Mouse (Mus musculus) effector memory CD4-positive, alpha-beta T cell, adult 7 months (primary cell): ENCODE data around the gene Gm13124. TPM values are rescaled to one million over a fixed set of nuclear protein-coding genes. Genes with fewer than 3 reads are reported as not detected.

Source experiments
- polyA plus RNA-seq: library from polyadenylated mRNA; unstranded; fragments of 100-300 nt; shearing (Covaris generic); gene quantifications from one replicate; pipeline ENCODE4 v1.2.1, GENCODE M21; 2017

Gene Gm13124
- polyA plus RNA-seq, result not detected

GRCm38 (mm10) chr4:144565034-144565433, at the start of gene Gm13124:
Gene Gm13124, minus strand, starts transcription at chr4:144565134.

GRCm38 (mm10) chr4:144613407-144613806, 48.5 kb upstream of the Gm13124 start, which contains the start of gene Aadacl4:
Gene Aadacl4, plus strand, starts transcription at chr4:144613707.

GRCm38 (mm10) chr4:144519522-144519921, 45.4 kb downstream of the Gm13124 start, which contains the start of gene 9430007A20Rik:
Gene 9430007A20Rik, plus strand, starts transcription at chr4:144519822.

Other genes with a start within 250 kb of the Gm13124 start
- gene Gm13128, start 234.9 kb downstream of the Gm13124 start, polyA plus RNA-seq, result not detected
- 0.21 TPM for gene Gm13119, start 207.2 kb downstream of the Gm13124 start, polyA plus RNA-seq
- gene Pramef20, start 187.2 kb downstream of the Gm13124 start, polyA plus RNA-seq, result not detected
- not detected for gene Pramef12, start 156.7 kb downstream of the Gm13124 start, polyA plus RNA-seq
- not detected for gene 1700012P22Rik, start 126.4 kb downstream of the Gm13124 start, polyA plus RNA-seq
- gene Gm9944, start 111.8 kb downstream of the Gm13124 start, polyA plus RNA-seq, result not detected
- gene Aadacl3, start 101.4 kb downstream of the Gm13124 start, polyA plus RNA-seq, result not detected
- not detected for gene 9430007A20Rik, start 45.3 kb downstream of the Gm13124 start, polyA plus RNA-seq
- gene Aadacl4, start 48.6 kb upstream of the Gm13124 start, polyA plus RNA-seq, result not detected
- not detected for gene Gm436, start 121.2 kb upstream of the Gm13124 start, polyA plus RNA-seq
- gene Gm13178, start 156.3 kb upstream of the Gm13124 start, polyA plus RNA-seq, result not detected
- 0.27 TPM for gene Gm438, start 221.4 kb upstream of the Gm13124 start, polyA plus RNA-seq